Comparison of ENCODE assay signal across 8 mouse cellular contexts in the genomic region with DNA sequence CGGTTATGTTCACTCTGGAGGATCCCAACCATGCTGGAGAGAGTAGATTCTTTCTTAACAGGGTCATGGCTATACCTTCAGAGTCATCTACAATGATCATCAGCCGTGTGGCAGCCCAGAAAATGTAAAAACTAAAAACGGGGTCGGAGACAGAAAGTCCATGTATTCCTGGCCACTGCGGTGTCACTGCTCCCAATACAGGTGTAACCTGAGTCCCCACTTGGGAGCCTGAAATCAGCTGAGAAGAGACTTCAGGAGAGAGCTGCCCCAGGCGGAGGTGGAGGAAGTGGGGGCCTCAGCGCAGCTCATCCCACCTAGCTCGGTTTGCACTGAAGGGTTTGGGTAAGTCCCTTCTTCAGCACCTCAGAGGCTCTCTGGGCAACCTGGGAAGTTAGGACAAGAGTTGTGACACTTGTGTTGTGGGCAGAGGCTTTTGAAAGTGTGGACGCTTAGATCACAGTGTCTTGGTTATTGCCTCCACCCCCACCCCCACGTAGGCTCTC. TPM values are rescaled to one million over a fixed set of nuclear protein-coding genes. Genes with fewer than 3 reads are reported as not detected.
A peak's percentile ranks its signal among the peaks of the same experiment; 100 is the strongest.
DNase-seq lines count a peak whose midpoint lies in the region; ATAC-seq and TF ChIP-seq lines count a peak whose summit lies in the region.

No protein-coding gene starts in this region.

- no peaks in the 10 kb centered on the region for H3K36me3 ChIP-seq in heart, adult 2 months (ENCODE audit: control insufficient read depth, insufficient read depth, low read length)
- H3K36me3 ChIP-seq in ES-Bruce4 (ENCODE audit: control insufficient read depth, insufficient read depth, low read length, poor library complexity, severe bottlenecking), result no peaks in the 10 kb centered on the region
- H3K36me3 ChIP-seq in forebrain, embryonic 16.5 days (ENCODE audit: control insufficient read depth, insufficient read depth), result no peaks in the 10 kb centered on the region
- H3K36me3 ChIP-seq in macrophage (ENCODE audit: inconsistent target), result no peaks in the 10 kb centered on the region

- H3K9me3 ChIP-seq in ES-Bruce4 (replicated peaks; ENCODE audit: control insufficient read depth, insufficient read depth, low read length, poor library complexity, severe bottlenecking), result no peaks in the 10 kb centered on the region
- H3K9me3 ChIP-seq in forebrain, embryonic 16.5 days (ENCODE audit: control insufficient read depth, low read length), result no peaks in the 10 kb centered on the region

- H3K4me2 ChIP-seq in forebrain, embryonic 16.5 days (ENCODE audit: low read length), result peak overlapping the region; percentile 81

- H3K27me3 ChIP-seq in heart, adult 2 months (ENCODE audit: control insufficient read depth, insufficient read depth, low read length), result no peaks in the 10 kb centered on the region
- no peaks in the 10 kb centered on the region for H3K27me3 ChIP-seq in ES-Bruce4 (ENCODE audit: control insufficient read depth, insufficient read depth, low read length, poor library complexity, severe bottlenecking)
- no peaks in the 10 kb centered on the region for H3K27me3 ChIP-seq in forebrain, embryonic 16.5 days (replicated peaks; ENCODE audit: control insufficient read depth, insufficient read depth, low read length)

- H3K4me1 ChIP-seq in heart, adult 2 months (ENCODE audit: control insufficient read depth, insufficient read depth, low read length), result peaks cover 2% of the 10 kb centered on the region
- no peaks in the 10 kb centered on the region for H3K4me1 ChIP-seq in ES-Bruce4 (ENCODE audit: control insufficient read depth, insufficient read depth, low read length)
- peaks cover 15% of the 10 kb centered on the region for H3K4me1 ChIP-seq in forebrain, embryonic 16.5 days (replicated peaks; ENCODE audit: control insufficient read depth, insufficient read depth, low read length)

- DNase-seq in heart, adult 2 months, result no peak
- DNase-seq in heart, postnatal 10 days, result no peak
- DNase-seq in MN1 (ENCODE audit: low spot score), result no peak
- no peak for DNase-seq in T-cell, adult 2 months (ENCODE audit: low spot score)
- no peak for DNase-seq in layer of hippocampus, adult 9-11 months

- H3K9ac ChIP-seq in heart, adult 2 months (ENCODE audit: low read depth, low read length), result peak overlapping the region; percentile 75
- H3K9ac ChIP-seq in ES-Bruce4 (ENCODE audit: low read depth, poor library complexity, severe bottlenecking), result peak overlapping the region; percentile 45
- peak overlapping the region; percentile 82 for H3K9ac ChIP-seq in forebrain, embryonic 16.5 days (replicated peaks; ENCODE audit: low read depth, low read length)

- TF ChIP-seq EP300 in heart, adult 2 months (IDR thresholded peaks at IDR 0.05; ENCODE audit: insufficient read depth, low read depth, low read length), result no peak
- no peak for TF ChIP-seq EP300 in ES-Bruce4 (IDR thresholded peaks at IDR 0.05; ENCODE audit: insufficient read depth, low read depth, low read length)

- no peak for TF ChIP-seq CTCF in heart, adult 2 months (IDR thresholded peaks at IDR 0.05)
- no peak for TF ChIP-seq CTCF in ES-Bruce4 (IDR thresholded peaks at IDR 0.05; ENCODE audit: low read depth, low read length)

- H3K79me2 ChIP-seq in heart, adult 2 months (replicated peaks; ENCODE audit: control insufficient read depth, insufficient read depth, low read length), result no peaks in the 10 kb centered on the region
- no peaks in the 10 kb centered on the region for H3K79me2 ChIP-seq in macrophage (ENCODE audit: inconsistent target)

- peak overlapping the region; percentile 51; the same call in 1 of the 2 replicates for H3K4me3 ChIP-seq in heart, adult 2 months
- H3K4me3 ChIP-seq in ES-Bruce4 (ENCODE audit: low read depth, low read length), result peak overlapping the region; percentile 69
- H3K4me3 ChIP-seq in forebrain, embryonic 16.5 days (replicated peaks; ENCODE audit: low read length), result peak overlapping the region; percentile 64
- H3K4me3 ChIP-seq in macrophage (ENCODE audit: inconsistent target), result peak overlapping the region; percentile 40

- intact Hi-C loops in heart, adult 2 months (cut with DNase I), result no loop called here
- intact Hi-C loops in heart, postnatal 10 days (cut with DNase I), result loop anchor here (2.0 kb wide), 1 partner anchor 15 kb away; no protein-coding TSS in a partner anchor

- TF ChIP-seq POLR2A in heart, adult 2 months (IDR thresholded peaks at IDR 0.05; ENCODE audit: insufficient read depth, low read depth, low read length), result no peak
- TF ChIP-seq POLR2A in ES-Bruce4 (IDR thresholded peaks at IDR 0.05; ENCODE audit: insufficient read depth, low read length), result no peak

- H3K27ac ChIP-seq in heart, adult 2 months, result peak overlapping the region; percentile 62; the same call in 1 of the 2 replicates
- H3K27ac ChIP-seq in ES-Bruce4 (ENCODE audit: insufficient read depth, low read length) (peak overlapping the region; percentile 7), macrophage (0 out of 2 replicates have a peak overlapping the region, but pooled peaks have one; percentile 3)
- no peak overlapping the region; the same call in 1 of the 2 replicates for H3K27ac ChIP-seq in forebrain, embryonic 16.5 days (ENCODE audit: low read length)

- no peak; the same call in 1 of the 2 replicates for ATAC-seq in forebrain, embryonic 16.5 days

- 63% methylated on average over 10 of the region's 10 CpGs for WGBS in heart, adult 2 months
- 53% methylated on average over 10 of the region's 10 CpGs for WGBS in forebrain, embryonic 16.5 days
- 71% methylated on average over 10 of the region's 10 CpGs for WGBS in macrophage (ENCODE audit: missing documents)

RNA-seq across cellular contexts. Expression of gene Capg, which starts 6.1 kb away (rescaled TPM):
- total RNA-seq in heart, adult 2 months (2021), result 10 to 100 TPM in 1 of 2 experiments, 1 to 10 TPM in 1; 9.5 to 10.8 TPM
- 12.6 and 16.1 TPM in 2 replicates for polyA plus RNA-seq in heart, adult 2 months (2012; rRNA removed)
- total RNA-seq in heart, postnatal 10 days (2021), result 10 to 100 TPM; 11.5 to 13.1 TPM
- 55.8 and 60.3 TPM in 2 replicates for polyA plus RNA-seq in ES-Bruce4 (2011; ENCODE audit: insufficient read depth, insufficient read length, low read depth, missing spikeins)
- polyA plus RNA-seq in forebrain, embryonic 16.5 days (2015; fragmentation: Nextera tagmentation; extraction: Ambion mirVana), result 4.9 and 5.4 TPM in 2 replicates
- total RNA-seq in macrophage (2018; cell fraction: chromatin; rRNA removed), result 100 to 1,000 TPM; 210 to 782 (median 351) TPM
- 100 to 1,000 TPM; 618 to 855 (median 766) TPM for total RNA-seq in macrophage (2018; cell fraction: cytosol; rRNA removed)
- 100 to 1,000 TPM; 235 to 578 (median 364) TPM for total RNA-seq in macrophage (2018; cell fraction: nucleus; rRNA removed)
- polyA plus RNA-seq in macrophage (2018), result 672 to 1,184 TPM (median 744 TPM) in 3 replicates

RNA-seq across cellular contexts. Expression of gene Sh2d6, which starts 16.5 kb away (rescaled TPM):
- total RNA-seq in heart, adult 2 months (2021), result not detected
- polyA plus RNA-seq in heart, adult 2 months (2012; rRNA removed), result 0.21 TPM in 1 of 2 replicates, not detected in the other
- under 1 TPM in 1 of 2 experiments, not detected in 1; 0.40 TPM for total RNA-seq in heart, postnatal 10 days (2021)
- polyA plus RNA-seq in ES-Bruce4 (2011; ENCODE audit: insufficient read depth, insufficient read length, low read depth, missing spikeins) (not detected in 2 replicates), macrophage (2018) (0.20 to 0.46 TPM (median 0.26 TPM) in 3 replicates)
- 0.39 and 0.52 TPM in 2 replicates for polyA plus RNA-seq in forebrain, embryonic 16.5 days (2015; fragmentation: Nextera tagmentation; extraction: Ambion mirVana)
- 1 to 10 TPM in 21 of 26 experiments, under 1 TPM in 3, not detected in 2; 0.78 to 6.6 (median 1.7) TPM for total RNA-seq in macrophage (2018; cell fraction: chromatin; rRNA removed)
- total RNA-seq in macrophage (2018; cell fraction: cytosol; rRNA removed), result under 1 TPM in 21 of 26 experiments, not detected in 5; 0.14 to 0.74 (median 0.26) TPM
- 1 to 10 TPM in 18 of 26 experiments, under 1 TPM in 6, not detected in 2; 0.64 to 7.8 (median 1.4) TPM for total RNA-seq in macrophage (2018; cell fraction: nucleus; rRNA removed)

Comparison
In these comparisons a context has a peak if more than half of its experiments do, and no peak if none do; other contexts are left out.
1. RNA of gene Capg, which starts 6.1 kb away (polyA plus RNA-seq): 672 to 1,184 TPM in macrophage; 55.8 to 60.3 TPM in ES-Bruce4, 12.6 to 16.1 TPM in heart, adult 2 months and 4.9 to 5.4 TPM in forebrain, embryonic 16.5 days; every median in the first group is over 10 times any median in the second.
2. Peak in every context shown above with its lines, with median percentiles within 50 percentile points of each other: H3K4me3 ChIP-seq and H3K9ac ChIP-seq.